23 mouse cellular contexts compared by ENCODE assay signal in the genomic region with DNA sequence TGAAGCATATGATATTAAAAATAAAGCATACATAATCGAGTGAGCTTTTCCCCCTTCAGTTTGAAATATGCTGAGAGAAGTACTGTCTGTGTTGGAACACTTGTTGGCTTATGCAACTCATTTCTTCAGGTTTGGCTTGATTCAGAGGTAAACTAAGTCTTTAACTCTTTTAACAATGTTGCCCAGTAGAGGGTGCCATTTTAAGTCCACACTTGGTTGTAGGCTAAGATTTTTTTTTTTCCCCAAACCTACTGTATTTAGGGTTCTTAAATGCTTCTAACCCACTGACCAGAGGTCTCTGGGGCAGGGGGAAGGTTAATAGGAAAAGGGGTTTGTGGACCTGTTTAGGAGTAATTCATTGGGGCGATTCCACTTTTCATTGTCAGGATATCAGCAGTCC. TPM values are rescaled to one million over a fixed set of nuclear protein-coding genes. Genes with fewer than 3 reads are reported as not detected.
A peak's percentile ranks its signal among the peaks of the same experiment; 100 is the strongest.
DNase-seq lines count a peak whose midpoint lies in the region; ATAC-seq and TF ChIP-seq lines count a peak whose summit lies in the region.
"Had no signal": no experiment of that assay in that cellular context is flagged by ENCODE, and none has a peak within 500 bp of the region (broad histone marks: within the 10 kb centered on the region; RNA-seq: fewer than 3 reads in every experiment).

No protein-coding gene starts in this region.

- DNase-seq in heart, adult 2 months = no peak
- no peak for DNase-seq in heart, postnatal 10 days
- DNase-seq in liver, adult 2 months (ENCODE audit: extremely low read depth, low read depth, low spot score) = peak; percentile 30
- DNase-seq in MEL (ENCODE audit: low read depth, low spot score) (peak; percentile 64), adipocyte (ENCODE audit: low spot score) (no peak)
- peak; percentile 2 for DNase-seq in splenic B cell, adult 2 months (ENCODE audit: low read depth, low spot score)
- no peak for DNase-seq in frontal cortex, postnatal 25 days (ENCODE audit: low spot score in 2 of 2)
- DNase-seq: adrenal gland, adult 8-10 months; B cell, adult 2 months; cerebellum, adult 11-12 months; cerebellum, postnatal 10 days; kidney, adult 18-20 months; kidney, postnatal 14 days; right cerebral cortex, postnatal 14 days; thymus, postnatal 36 days had no signal

- no peaks in the 10 kb centered on the region for H3K36me3 ChIP-seq in heart, adult 2 months (ENCODE audit: control insufficient read depth, insufficient read depth, low read length)
- H3K36me3 ChIP-seq in liver, adult 2 months (ENCODE audit: control insufficient read depth, insufficient read depth, low read length) = no peaks in the 10 kb centered on the region
- H3K36me3 ChIP-seq in liver, embryonic 12.5 days = no peaks in the 10 kb centered on the region
- H3K36me3 ChIP-seq in MEL (ENCODE audit: control insufficient read depth in 1 of 2, insufficient read depth in 2 of 2, low read length in 2 of 2) = no peaks in the 10 kb centered on the region
- no peaks in the 10 kb centered on the region for H3K36me3 ChIP-seq in splenic B cell, adult 2 months (ENCODE audit: control insufficient read depth, insufficient read depth, low read length, poor library complexity, severe bottlenecking)
- H3K36me3 ChIP-seq: embryonic facial prominence, embryonic 12.5 days; heart, embryonic 10.5 days; hindbrain, embryonic 15.5 days; liver, embryonic 15.5 days; lung, embryonic 15.5 days; neural tube, embryonic 15.5 days had no signal

- intact Hi-C loops in heart, adult 2 months (cut with DNase I) = loop anchor here (10.0 kb wide), 1 partner anchor 72 kb away; no protein-coding TSS in a partner anchor
- intact Hi-C loops in heart, postnatal 10 days (cut with DNase I) = no loop called here

- TF ChIP-seq EP300 in heart, adult 2 months (IDR thresholded peaks at IDR 0.05; ENCODE audit: insufficient read depth, low read depth, low read length) = no peak
- TF ChIP-seq EP300 in MEL (IDR thresholded peaks at IDR 0.05; ENCODE audit: low read depth in 1 of 2, low read length in 2 of 2) = no peak

- 55% methylated on average over 2 of the region's 2 CpGs for WGBS in heart, adult 2 months
- WGBS in liver, adult 2 months = 49% methylated on average over 2 of the region's 2 CpGs
- 52% methylated on average over 2 of the region's 2 CpGs for WGBS in liver, embryonic 12.5 days (ENCODE audit: insufficient replicate concordance)

- no peaks in the 10 kb centered on the region for H3K79me2 ChIP-seq in heart, adult 2 months (replicated peaks; ENCODE audit: control insufficient read depth, insufficient read depth, low read length)
- H3K79me2 ChIP-seq in liver, adult 2 months (ENCODE audit: control insufficient read depth, insufficient read depth, low read length) = no peaks in the 10 kb centered on the region
- H3K79me2 ChIP-seq in MEL (ENCODE audit: control insufficient read depth, insufficient read depth, low read length, poor library complexity) = no peaks in the 10 kb centered on the region

- peak; percentile 21 for TF ChIP-seq RAD21 in MEL (IDR thresholded peaks at IDR 0.05; ENCODE audit: low read depth, low read length)

- peak; percentile 42 for TF ChIP-seq CTCF in heart, adult 2 months (IDR thresholded peaks at IDR 0.05)
- peak; percentile 10; the same call in 1 of the 2 replicates for TF ChIP-seq CTCF in liver, adult 2 months (IDR thresholded peaks at IDR 0.05; ENCODE audit: low read depth, low read length)
- peak in 2 of 3 experiments; percentile 17 to 47; a peak in 3 of 6 replicates for TF ChIP-seq CTCF in MEL (IDR thresholded peaks at IDR 0.05 in 2 of 3, conservative IDR thresholded peaks at IDR 0.05 in 1 of 3; ENCODE audit: control insufficient read depth in 1 of 3, insufficient read depth in 1 of 3, low read depth in 2 of 3, low read length in 3 of 3, poor library complexity in 1 of 3, severe bottlenecking in 1 of 3)

- TF ChIP-seq POLR2A in heart, adult 2 months (IDR thresholded peaks at IDR 0.05; ENCODE audit: insufficient read depth, low read depth, low read length) = no peak
- no peak for TF ChIP-seq POLR2A in liver, adult 2 months (IDR thresholded peaks at IDR 0.05; ENCODE audit: extremely low read depth, insufficient read depth, low read length)
- TF ChIP-seq POLR2A in MEL (IDR thresholded peaks at IDR 0.05; ENCODE audit: control insufficient read depth in 1 of 2, insufficient read depth in 1 of 2, low read depth in 1 of 2, low read length in 2 of 2, poor library complexity in 1 of 2) = no peak

- no peak overlapping the region for H3K27ac ChIP-seq in heart, adult 2 months
- no peak overlapping the region for H3K27ac ChIP-seq in liver, adult 2 months (replicated peaks; ENCODE audit: insufficient read depth, low read depth, low read length)
- no peak overlapping the region for H3K27ac ChIP-seq in liver, embryonic 12.5 days
- no peak overlapping the region for H3K27ac ChIP-seq in MEL (ENCODE audit: control insufficient read depth, low read depth, low read length)
- H3K27ac ChIP-seq: embryonic facial prominence, embryonic 12.5 days; heart, embryonic 10.5 days; hindbrain, embryonic 15.5 days; liver, embryonic 15.5 days; lung, embryonic 15.5 days; neural tube, embryonic 15.5 days had no signal

- no peak overlapping the region for H3K4me2 ChIP-seq in liver, embryonic 12.5 days
- H3K4me2 ChIP-seq: embryonic facial prominence, embryonic 12.5 days; hindbrain, embryonic 15.5 days; liver, embryonic 15.5 days; lung, embryonic 15.5 days; midbrain, embryonic 11.5 days; neural tube, embryonic 15.5 days had no signal

- no peaks in the 10 kb centered on the region for H3K4me1 ChIP-seq in heart, adult 2 months (ENCODE audit: control insufficient read depth, insufficient read depth, low read length)
- no peaks in the 10 kb centered on the region for H3K4me1 ChIP-seq in liver, adult 2 months (ENCODE audit: control insufficient read depth, insufficient read depth, low read length)
- H3K4me1 ChIP-seq in liver, embryonic 12.5 days = no peaks in the 10 kb centered on the region
- no peaks in the 10 kb centered on the region for H3K4me1 ChIP-seq in MEL (ENCODE audit: control insufficient read depth in 1 of 2, insufficient read depth in 2 of 2, low read length in 2 of 2)
- H3K4me1 ChIP-seq: embryonic facial prominence, embryonic 12.5 days; heart, embryonic 10.5 days; hindbrain, embryonic 15.5 days; liver, embryonic 15.5 days; lung, embryonic 15.5 days; neural tube, embryonic 15.5 days had no signal

- no peaks in the 10 kb centered on the region for H3K27me3 ChIP-seq in heart, adult 2 months (ENCODE audit: control insufficient read depth, insufficient read depth, low read length)
- H3K27me3 ChIP-seq in liver, adult 2 months (ENCODE audit: control insufficient read depth, insufficient read depth, low read length) = no peaks in the 10 kb centered on the region
- H3K27me3 ChIP-seq in liver, embryonic 12.5 days (replicated peaks) = no peaks in the 10 kb centered on the region
- H3K27me3 ChIP-seq in MEL (ENCODE audit: control insufficient read depth in 1 of 2, insufficient read depth in 2 of 2, low read length in 2 of 2) = no peaks in the 10 kb centered on the region
- H3K27me3 ChIP-seq in splenic B cell, adult 2 months (ENCODE audit: control insufficient read depth, insufficient read depth, low read length, poor library complexity, severe bottlenecking) = no peaks in the 10 kb centered on the region
- H3K27me3 ChIP-seq: embryonic facial prominence, embryonic 12.5 days; hindbrain, embryonic 15.5 days; liver, embryonic 15.5 days; lung, embryonic 15.5 days; neural tube, embryonic 15.5 days had no signal

- no peak for ATAC-seq in liver, embryonic 12.5 days

- no peak overlapping the region for H3K4me3 ChIP-seq in heart, adult 2 months
- no peak overlapping the region for H3K4me3 ChIP-seq in liver, adult 2 months (ENCODE audit: insufficient read depth, low read depth, low read length)
- H3K4me3 ChIP-seq in liver, embryonic 12.5 days = no peak overlapping the region
- peak overlapping the region; percentile 9 to 43; a peak in 3 of 4 replicates for H3K4me3 ChIP-seq in MEL (ENCODE audit: control insufficient read depth in 1 of 2, insufficient read depth in 1 of 2, low read depth in 2 of 2, low read length in 2 of 2)
- H3K4me3 ChIP-seq: embryonic facial prominence, embryonic 12.5 days; heart, embryonic 10.5 days; hindbrain, embryonic 15.5 days; liver, embryonic 15.5 days; lung, embryonic 15.5 days; neural tube, embryonic 15.5 days had no signal

- H3K9me3 ChIP-seq in liver, embryonic 12.5 days (replicated peaks) = no peaks in the 10 kb centered on the region
- H3K9me3 ChIP-seq in MEL (replicated peaks; ENCODE audit: insufficient read depth, low read length) = no peaks in the 10 kb centered on the region
- H3K9me3 ChIP-seq: embryonic facial prominence, embryonic 12.5 days; heart, embryonic 10.5 days; hindbrain, embryonic 15.5 days; liver, embryonic 15.5 days; lung, embryonic 15.5 days; neural tube, embryonic 15.5 days had no signal

- no peak overlapping the region for H3K9ac ChIP-seq in heart, adult 2 months (ENCODE audit: low read depth, low read length)
- no peak overlapping the region for H3K9ac ChIP-seq in liver, adult 2 months (ENCODE audit: low read depth, low read length)
- no peak overlapping the region for H3K9ac ChIP-seq in liver, embryonic 12.5 days
- no peak overlapping the region for H3K9ac ChIP-seq in MEL (ENCODE audit: control insufficient read depth, low read depth, low read length, poor library complexity, severe bottlenecking)
- H3K9ac ChIP-seq: embryonic facial prominence, embryonic 12.5 days; hindbrain, embryonic 15.5 days; liver, embryonic 15.5 days; lung, embryonic 15.5 days; neural tube, embryonic 15.5 days had no signal

TF ChIP-seq in MEL, 35 proteins besides CTCF, POLR2A, EP300 and RAD21:
- no peak for TF ChIP-seq USF1 (IDR thresholded peaks at IDR 0.05; ENCODE audit: low read depth, low read length)
- peak; percentile 58 for TF ChIP-seq ZNF384 (IDR thresholded peaks at IDR 0.05; ENCODE audit: low read depth, low read length)
- TF ChIP-seq ELF1 (IDR thresholded peaks at IDR 0.05; ENCODE audit: low read depth, low read length) = no peak
- TF ChIP-seq SMC3 (IDR thresholded peaks at IDR 0.05; ENCODE audit: low read depth, low read length) = peak; percentile 47
- no peak for TF ChIP-seq SIN3A (IDR thresholded peaks at IDR 0.05; ENCODE audit: low read length)
- TF ChIP-seq ZC3H11A (IDR thresholded peaks at IDR 0.05; ENCODE audit: low read depth, low read length) = peak; percentile 15; the same call in 1 of the 2 replicates

RNA-seq across cellular contexts. Expression of a gene that starts 33.4 kb away (rescaled TPM):
- total RNA-seq in heart, adult 2 months (2021) = 10 to 100 TPM; 26.0 to 27.2 TPM
- polyA plus RNA-seq in heart, adult 2 months (2012; rRNA removed) = 2.9 and 6.6 TPM in 2 replicates
- 10 to 100 TPM; 30.7 to 31.1 TPM for total RNA-seq in heart, postnatal 10 days (2021)
- 7.2 and 9.7 TPM in 2 replicates for total RNA-seq in liver, adult 2 months (2014; rRNA removed)
- 0.77 and 1.1 TPM in 2 replicates for polyA plus RNA-seq in liver, adult 2 months (2012; rRNA removed)
- 13.5 and 14.1 TPM in 2 replicates for polyA plus RNA-seq in liver, embryonic 12.5 days (2016; fragmentation: Nextera tagmentation; extraction: Ambion mirVana)
- total RNA-seq in MEL (2012; rRNA removed) = 22.2 and 22.6 TPM in 2 replicates
- 10 to 100 TPM in 1 of 2 experiments, not detected in 1; 22.5 TPM for polyA plus RNA-seq in MEL (2012; ENCODE audit: insufficient read depth in 1 of 2, insufficient read length in 2 of 2, low read depth in 1 of 2, low replicate concordance in 2 of 2, missing spikeins in 1 of 2)

Comparison
In these comparisons a context has a peak if more than half of its experiments do, and no peak if none do; other contexts are left out.
1. DNase-seq: peak in liver, adult 2 months (single experiment), MEL (single experiment) and splenic B cell, adult 2 months (single experiment); none in heart, adult 2 months (0 of 2), heart, postnatal 10 days (0 of 2), frontal cortex, postnatal 25 days (0 of 2) and adipocyte (single experiment).
2. H3K4me3 ChIP-seq: peak in MEL (2 of 2); none in heart, adult 2 months (single experiment), liver, adult 2 months (single experiment) and liver, embryonic 12.5 days (single experiment).
3. Peak in every context shown above with its lines, with median percentiles within 50 percentile points of each other: CTCF ChIP-seq.